Mouse (Mus musculus) heart, postnatal 36 days (tissue): ENCODE data around the gene Tm4sf20. TPM values are rescaled to one million over a fixed set of nuclear protein-coding genes. Genes with fewer than 3 reads are reported as not detected.

Experiments
- DNase-seq, 2 experiments: peaks; one replicate each; pipeline ENCODE4 v3.0.0; 2021 to 2022
- intact Hi-C: fragments of 180-260 bp; cut with DNase I; formaldehyde crosslinking; loops from one replicate; pipeline ENCODE4 v1.15.1; 2025
- total RNA-seq, 2 experiments: library from RNA; stranded (reverse); gene quantifications; 2 replicates each; pipeline ENCODE4 v1.2.3; 2021

The Tm4sf20 gene
- total RNA-seq, 2 experiments from 2014 or later = not detected

DNA sequence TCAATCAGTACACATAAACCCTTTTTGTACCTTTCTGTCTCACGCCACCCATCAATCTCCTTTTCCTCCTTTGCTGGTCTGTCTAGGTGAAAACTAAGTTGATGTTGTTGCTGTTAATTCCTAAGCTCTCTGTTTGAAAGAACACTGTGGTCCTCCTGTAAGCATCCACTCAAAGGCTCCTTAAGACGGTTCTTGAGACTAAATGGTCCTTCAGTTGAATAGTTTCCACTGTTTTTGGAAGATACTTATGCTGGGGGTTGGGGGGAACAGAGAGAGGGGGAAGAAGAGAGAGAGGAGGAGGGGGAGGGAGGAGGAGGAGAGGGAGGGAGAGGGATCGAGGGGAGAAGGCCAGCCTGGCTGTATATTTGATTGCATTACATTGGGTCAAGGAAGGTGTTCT is 15.3 kb upstream of the Tm4sf20 start:
- intact Hi-C loops = no loop called here
- DNase-seq = no peak

DNA sequence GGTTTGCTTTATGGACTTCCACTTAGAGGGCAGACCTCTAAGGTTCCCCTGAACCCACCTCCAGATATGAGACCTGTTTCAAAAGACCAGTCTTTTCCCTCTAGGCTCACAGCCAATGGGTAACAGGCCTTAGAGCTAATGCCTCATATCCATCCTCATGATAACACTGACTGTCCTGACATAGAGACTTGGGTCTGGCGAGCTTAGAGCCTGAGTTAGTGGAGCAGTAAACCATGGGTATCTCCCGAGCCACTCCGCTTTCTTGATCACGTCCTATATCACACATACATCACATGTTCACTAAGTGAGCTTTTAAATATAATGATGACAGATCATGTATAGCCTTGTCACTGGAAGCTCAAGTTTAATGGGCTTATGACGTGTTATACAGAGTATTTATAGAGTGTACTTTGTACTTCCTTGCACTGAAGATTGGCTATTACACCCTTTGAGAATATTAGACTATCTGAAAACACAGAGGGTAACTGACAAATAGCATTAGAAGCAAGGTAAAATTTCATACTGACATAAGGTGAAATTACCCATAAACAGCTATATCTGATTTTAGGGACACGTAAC is 11.2 kb upstream of the Tm4sf20 start:
- intact Hi-C loops = no loop called here
- no peak for DNase-seq

DNA sequence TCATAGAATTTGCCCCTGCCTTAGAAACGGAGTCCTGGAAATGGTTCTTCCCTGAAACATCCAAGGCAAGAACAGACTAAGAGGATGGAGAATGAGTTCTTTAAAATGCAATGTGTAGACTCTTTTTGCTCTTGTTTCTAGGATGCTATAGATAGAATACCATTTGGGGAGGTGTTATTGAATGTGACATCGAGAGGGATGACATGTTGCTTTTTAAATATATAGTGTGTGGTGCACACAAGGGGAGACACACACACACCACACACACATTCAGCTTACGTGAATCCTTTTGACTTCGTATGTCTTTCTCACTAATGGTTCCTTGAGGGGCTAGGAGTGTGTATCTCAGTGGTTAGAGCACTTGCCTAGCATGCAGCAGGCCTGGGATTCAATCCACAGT is 7.0 kb upstream of the Tm4sf20 start:
- DNase-seq = no peak
- intact Hi-C loops = no loop called here

DNA sequence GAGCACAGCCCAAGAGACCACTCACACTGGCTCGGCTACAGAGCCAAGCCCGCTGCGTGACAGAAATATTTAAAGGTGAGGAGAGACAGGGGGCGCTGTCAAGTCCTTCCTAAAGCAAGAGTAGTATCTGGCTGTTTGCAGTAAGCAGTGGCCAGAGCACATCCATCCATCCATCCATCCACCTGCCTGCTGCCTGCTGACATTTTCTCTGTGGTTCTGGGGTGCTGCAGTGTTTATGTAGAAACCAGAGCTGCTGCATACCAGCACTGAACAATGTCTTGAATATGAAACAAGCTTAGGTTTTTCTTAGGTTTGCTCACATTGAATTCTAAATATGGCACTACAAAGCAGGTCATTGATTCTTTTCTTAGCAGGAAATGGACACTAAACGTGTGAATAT is 4.9 kb upstream of the Tm4sf20 start:
- DNase-seq = no peak
- intact Hi-C loops = no loop called here

DNA sequence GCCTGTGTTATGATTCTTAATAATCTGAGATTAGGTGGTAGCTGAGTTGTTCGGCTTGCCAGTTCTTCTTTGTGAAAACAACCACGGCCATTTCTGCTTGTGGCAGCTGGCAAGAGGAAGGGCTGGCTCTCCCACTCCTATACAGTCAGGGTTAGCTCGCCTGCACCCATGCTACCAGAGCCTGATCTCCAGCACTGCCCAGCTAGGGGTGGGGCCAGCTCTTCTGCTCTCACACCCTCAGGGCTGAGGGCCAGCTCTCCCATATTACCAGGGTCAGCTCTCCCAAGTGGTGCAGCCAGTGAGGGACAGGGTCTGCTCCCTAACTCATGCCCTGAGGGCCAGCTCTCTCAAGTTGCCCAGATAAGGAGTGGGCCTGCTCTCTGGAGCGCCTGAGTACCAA is 4.2 kb upstream of the Tm4sf20 start:
- intact Hi-C loops = no loop called here

DNA sequence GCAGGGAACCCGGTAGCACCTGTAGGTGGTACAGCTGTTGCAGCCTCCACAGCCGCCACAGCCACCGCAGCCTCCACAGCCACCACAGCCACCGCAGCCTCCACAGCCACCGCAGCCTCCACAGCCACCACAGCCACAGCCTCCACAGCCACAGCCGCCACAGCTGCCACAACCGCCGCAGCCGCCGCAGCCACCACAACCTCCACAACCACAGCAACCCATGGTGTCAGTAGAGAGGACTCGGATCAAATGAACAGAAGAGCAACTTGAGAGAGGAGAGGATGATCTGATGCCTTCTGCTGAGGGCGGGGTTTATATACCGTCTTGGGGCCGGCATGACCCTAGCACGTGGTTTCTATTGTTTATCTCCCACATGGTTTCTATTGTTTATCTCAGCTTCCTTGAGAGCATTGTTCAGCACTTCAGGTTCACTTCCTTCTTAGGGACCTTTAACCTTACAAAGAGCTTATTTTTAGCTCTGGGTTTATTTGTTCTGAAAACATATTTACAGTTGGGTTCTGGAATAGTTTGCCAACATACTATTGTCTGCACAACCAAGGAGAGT is 2.8 kb upstream of the Tm4sf20 start, which contains the start of gene Gm47791:
Gene Gm47791 (minus strand): TSS at position 222 of the 565 bp plus-strand sequence.
- DNase-seq = no peak
- intact Hi-C loops = no loop called here

More for the DNA sequence above, 4.2 kb upstream of the Tm4sf20 start:
- no peak for DNase-seq

DNA sequence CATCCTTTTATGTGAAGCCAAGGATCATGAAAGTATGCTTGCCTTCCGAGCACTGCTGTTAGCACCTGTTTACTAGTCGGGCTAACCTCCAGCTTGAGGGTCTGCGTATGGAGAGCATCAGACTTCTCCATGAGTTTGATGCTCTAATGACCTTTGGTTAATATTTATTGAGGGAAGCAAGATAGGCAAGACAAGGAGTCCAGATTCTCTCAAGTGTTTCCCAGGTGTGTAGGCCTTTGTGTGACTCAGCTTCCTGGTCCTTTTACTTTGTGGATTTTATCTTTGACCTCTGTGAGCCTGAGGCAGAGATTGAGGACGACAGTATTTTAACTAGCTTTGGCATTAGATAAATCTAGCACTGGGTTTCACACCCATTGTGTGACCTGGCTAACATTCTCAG is 1.6 kb downstream of the Tm4sf20 start:
- intact Hi-C loops = no loop called here
- no peak for DNase-seq

DNA sequence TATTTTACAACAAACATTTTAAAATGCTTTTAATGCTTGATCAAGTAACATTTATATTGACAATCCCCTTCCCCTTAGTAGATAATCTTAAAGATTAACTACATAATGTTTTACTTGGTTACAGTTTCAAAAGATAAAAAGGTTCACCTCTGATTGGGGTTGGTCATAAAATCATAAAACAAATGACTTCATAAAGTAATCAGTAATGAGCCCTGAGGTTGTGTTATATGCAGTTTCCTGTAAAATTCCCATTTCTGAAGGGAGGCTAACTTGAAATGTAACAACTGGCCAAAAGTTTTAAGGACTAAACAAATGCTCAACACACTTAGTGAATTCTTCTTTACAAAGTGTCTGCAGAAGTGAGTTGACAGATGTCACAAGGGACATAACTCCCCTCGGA is 2.0 kb downstream of the Tm4sf20 start:
- intact Hi-C loops = no loop called here
- DNase-seq = no peak

DNA sequence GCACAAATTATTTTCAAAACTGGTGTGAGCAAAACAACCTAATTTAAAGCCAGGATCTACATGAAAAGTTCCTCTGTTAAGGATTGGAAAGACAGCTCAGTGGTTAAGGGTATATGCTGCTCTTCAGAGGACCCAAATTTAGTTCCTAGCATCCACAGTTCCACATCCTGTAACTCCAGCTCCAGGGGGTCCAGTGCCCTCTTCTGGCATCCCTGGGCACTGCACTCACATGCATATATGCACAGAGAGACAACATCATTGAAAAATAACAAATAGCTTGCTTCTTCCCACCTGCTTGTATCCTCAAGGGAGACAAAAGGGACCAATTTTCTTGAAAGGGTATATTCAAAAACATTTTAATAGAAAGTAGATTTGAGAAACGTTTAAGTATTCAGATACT is 6.0 kb downstream of the Tm4sf20 start:
- DNase-seq = no peak
- intact Hi-C loops = no loop called here

DNA sequence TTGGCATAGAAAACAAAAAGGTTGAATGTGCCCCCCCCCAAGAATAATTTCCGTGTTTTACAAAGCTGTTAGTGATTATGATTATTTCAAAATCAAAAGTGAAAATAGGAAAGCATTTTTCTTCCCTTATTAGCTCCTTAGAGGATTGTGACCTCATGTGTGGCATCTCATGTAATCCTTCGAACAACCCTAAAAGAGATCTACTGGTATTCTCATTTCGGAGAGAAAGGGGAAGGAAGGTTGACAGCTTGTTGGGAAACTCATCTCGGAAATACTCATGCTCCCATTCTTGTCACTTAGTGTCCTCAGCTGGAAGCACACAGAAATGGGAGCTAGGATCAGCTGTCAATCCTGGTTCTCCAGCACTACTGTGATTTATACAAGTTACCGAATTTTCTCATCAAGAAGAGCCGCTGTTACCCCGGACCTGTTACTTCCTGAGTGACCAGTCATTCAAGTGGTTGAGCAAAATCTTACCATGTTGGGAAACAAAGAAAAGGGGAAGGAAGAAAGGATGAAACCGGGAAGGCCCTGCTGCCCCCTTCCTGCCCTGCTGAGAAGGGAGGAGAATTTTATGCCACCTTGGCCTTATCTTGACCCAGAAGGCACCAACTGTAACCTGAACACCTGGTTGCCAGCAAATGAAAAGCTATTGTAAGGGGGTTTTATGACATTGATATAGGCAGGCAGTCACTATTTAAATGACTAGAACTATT is 6.6 kb downstream of the Tm4sf20 start:
- DNase-seq = no peak
- intact Hi-C loops = no loop called here

DNA sequence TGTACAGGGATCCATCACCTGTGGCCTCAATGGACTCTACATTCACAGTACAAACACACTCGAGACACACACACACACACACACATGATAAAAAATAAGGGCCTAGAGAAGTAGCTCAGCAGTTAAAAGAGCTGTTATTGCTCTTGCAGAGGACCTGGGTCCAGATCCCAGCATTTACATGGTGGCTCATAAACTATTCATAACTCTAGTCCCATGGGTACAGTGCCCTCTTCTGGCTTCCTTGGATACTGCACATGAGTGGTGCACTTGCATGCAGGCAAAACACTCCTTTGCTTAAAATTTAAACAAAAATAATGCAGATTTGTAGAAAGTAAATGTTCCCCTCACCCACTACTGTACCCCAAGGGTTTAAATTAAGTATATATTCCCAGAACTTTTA is 8.7 kb downstream of the Tm4sf20 start:
- intact Hi-C loops = no loop called here
- DNase-seq = no peak

DNA sequence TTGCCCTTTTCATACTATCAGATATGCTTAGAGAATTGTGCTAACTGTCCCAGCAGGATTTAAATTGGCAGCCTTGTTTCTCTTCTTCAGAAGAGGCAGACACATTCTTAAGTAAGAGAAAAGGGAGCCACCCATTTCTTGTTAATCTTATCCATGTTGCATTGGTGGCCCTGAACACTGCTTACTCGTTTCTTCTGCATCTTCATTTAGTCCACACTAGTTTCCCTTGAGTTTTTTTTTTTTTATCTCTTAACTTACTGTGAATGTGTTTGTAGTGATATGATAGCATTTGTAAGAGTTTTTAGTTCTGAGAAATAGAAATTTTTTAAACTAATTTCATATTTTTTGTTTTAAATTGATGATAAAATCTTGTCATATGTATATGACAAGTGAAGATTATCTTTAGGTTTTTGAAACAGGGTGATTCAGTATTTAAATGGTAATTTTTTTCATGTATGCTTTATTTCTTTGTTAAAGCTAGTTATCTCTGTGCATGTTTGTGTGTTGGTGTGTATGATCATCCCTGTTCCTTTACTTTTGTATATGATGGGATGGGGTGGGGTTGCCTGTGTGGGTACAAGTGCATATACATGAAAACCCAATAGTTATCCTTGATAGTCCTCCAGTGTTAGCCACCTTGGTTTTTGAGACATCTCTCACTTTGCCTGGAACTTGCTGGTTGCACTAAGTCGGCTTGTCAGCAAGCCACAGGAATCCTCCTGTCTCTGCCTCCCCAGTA is 20.4 kb downstream of the Tm4sf20 start:
- DNase-seq = no peak
- intact Hi-C loops = no loop called here

DNA sequence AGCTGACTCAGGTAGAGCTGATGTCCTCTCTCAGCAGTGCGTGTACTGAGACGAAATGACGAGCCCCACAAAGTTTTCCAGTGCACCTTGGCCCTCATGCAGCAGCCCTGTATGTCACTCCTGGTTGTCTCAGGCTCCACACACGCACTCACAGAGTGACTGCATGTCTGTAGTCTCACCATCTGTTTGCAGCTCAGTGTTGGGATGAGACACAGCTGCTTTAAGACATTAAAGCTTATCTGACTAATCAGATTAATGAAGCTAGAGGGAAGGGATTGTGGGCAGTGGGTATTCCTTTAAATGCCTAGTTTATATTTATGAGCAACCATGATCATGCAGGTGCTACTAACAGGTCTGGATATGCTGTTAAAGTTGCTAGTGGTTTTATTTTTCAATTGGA is 21.9 kb downstream of the Tm4sf20 start:
- no peak for DNase-seq
- intact Hi-C loops = no loop called here

DNA sequence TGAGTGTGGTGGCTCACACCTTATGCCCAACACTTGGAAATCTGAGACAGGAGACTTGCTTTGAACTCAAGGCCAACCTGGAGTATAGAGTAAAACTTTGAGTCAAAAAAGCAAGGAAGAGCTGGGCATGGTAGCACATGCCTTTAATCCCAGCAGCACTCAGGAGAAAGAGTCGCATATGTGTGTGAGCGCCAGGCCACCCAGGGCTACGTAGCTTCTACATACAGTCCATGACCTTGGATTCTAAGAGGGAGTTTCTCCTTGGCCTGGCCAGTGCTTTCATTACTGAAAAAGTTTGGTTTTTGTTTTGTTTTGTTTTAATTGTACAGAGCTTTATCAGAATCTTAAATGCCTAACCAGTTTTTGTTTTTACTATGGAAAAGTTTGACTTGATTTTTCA is 24.3 kb downstream of the Tm4sf20 start:
- intact Hi-C loops = no loop called here
- DNase-seq = no peak

DNA sequence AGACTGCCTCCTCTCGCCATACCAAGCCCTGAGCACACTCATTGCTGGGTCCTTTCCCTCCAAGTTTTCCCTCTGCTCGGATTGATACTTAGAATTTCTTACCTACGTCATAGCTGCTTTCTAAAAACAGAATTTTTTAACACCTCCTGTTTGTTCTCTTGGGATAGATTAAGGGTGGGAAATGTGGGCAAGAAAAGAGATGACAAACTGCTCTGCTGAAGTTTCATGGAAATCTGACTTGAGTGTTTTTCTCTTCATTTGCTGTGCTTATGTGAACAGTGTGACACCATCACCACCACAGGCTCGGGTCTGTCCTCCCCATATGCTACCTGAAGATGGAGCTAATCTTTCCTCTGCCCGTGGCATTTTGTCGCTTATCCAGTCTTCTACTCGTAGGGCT is 26.7 kb downstream of the Tm4sf20 start:
- DNase-seq = no peak
- intact Hi-C loops = no loop called here

DNA sequence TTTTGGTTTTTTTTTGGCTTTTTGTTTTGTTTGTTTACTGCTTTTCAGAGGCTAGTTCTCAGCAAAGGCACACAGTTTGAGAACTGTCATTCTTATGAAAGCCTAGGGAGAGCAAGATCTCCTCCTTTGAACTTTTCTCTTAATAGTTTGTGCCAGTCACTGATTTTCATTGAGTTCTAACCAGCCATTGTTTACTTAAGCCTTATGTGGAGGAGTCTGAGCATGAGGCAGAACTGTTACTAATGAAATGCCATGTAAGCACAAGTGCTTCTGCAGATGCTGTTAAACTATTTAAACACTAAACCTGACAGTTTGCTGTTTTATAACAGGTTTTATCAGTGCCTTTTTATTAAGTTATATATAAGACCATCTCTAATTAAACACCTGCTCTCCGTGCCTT is 30.2 kb downstream of the Tm4sf20 start:
- no peak for DNase-seq
- intact Hi-C loops = no loop called here

DNA sequence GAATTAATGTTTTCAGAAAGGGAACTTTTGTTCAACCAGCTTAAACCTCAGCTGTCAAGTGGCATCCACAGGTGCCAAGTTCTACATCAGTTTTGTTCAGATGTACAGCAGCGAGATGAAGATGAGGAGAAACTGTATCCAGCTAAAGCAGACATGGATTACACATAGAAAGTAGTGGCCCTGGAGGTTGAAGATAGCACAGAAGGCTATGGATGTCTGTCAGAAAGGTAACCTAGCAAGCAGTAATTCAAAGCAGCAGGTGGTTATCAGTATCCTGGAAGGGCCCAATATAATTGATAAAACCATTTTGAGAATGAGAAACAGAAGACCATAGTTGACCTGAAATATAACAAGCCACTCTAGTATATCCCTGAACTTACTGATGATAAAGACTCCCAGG is 34.9 kb downstream of the Tm4sf20 start:
- intact Hi-C loops = no loop called here
- DNase-seq = no peak

DNA sequence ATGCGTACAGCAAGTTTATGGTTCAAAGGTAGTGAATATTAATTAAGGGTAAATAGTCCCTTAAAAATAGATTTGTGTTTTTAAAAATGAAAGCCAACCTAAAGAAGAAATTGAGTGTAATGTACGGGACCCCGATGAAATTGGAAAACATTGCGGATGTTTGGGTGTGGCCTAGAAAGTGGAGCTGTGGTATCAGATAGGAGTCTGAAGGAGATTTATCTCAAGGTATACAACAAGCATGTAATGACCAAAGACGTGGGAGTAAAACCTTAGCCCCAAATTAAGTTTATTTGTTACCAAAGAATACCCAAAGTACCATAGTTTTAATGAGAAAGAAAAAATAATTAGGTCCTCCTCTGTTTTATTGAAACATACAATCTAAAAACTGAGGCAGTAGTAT is 41.8 kb downstream of the Tm4sf20 start:
- no peak for DNase-seq
- intact Hi-C loops = loop anchor here (5.0 to 10.0 kb wide), 2 partner anchors 111 to 412 kb away; partner anchors contain the start of genes Agfg1 and Rhbdd1

DNA sequence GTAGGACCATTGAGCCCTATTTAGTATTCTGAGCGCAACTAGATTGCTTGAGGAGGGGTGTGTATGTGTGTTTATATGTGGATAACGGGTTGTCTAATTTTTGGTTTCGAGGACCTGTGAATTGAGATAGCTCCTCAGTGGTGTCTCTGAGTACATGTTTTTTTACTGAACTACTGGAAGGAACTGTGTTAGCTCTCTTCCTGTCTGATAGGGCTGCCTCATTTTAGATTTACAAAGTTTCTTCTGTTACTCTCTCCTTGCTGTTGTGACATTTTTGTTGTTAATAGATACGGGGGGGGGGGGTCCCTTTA is 42.4 kb downstream of the Tm4sf20 start:
- no peak for DNase-seq
- intact Hi-C loops = loop anchor here (5.0 to 10.0 kb wide), 2 partner anchors 111 to 411 kb away; partner anchors contain the start of genes Agfg1 and Rhbdd1

DNA sequence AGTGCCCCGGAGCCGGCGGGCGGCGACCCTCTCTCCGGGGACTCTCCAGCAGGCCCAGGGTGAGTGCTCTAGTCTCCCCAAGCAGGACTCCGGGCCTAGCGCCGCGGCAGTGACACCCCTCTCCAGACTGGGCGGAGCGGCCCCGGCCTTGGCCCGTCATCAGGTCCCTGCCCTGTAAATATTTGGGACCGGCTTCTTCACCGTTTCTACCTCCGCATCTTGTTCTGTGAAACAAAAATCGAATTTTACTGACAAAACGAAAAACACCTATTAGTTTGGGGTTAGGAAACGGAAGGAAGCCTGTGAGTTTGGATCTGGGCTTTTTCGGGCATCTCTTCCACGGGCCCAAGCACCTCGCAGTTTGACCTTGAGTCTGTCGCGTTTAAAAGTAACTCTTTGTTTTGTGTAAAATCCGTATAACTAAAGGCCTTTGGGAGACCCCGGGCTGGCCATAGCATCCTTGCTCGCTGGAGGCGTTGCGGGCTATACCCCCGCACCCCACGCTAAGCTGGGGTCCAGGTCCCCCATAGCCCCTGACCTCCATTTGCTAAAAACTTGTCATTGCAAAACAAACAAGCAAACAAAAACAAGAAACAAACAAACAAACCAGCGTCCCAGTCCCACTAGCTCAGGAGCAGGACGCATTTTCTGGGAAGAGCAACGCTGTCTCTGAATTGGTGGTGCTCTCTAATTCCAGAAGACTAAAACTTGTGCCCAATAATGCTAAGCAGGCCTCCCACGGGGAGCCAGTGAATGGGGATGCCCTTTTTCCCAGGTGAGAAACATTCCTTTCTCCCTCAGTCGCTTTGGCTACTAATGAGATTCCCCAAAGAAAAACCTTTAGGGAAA is 43.0 kb downstream of the Tm4sf20 start:
- no peak for DNase-seq
- intact Hi-C loops = loop anchor here (5.0 to 10.0 kb wide), 2 partner anchors 112 to 410 kb away; partner anchors contain the start of genes Agfg1 and Rhbdd1
